Mouse (Mus musculus): ENCODE data around the gene Dbf4. TPM values are rescaled to one million over a fixed set of nuclear protein-coding genes. Genes with fewer than 3 reads are reported as not detected.

Dbf4 gene
- polyA plus RNA-seq (2017; shearing (Covaris generic)) = 1 to 10 TPM; 8.7 to 9.2 TPM

DNA sequence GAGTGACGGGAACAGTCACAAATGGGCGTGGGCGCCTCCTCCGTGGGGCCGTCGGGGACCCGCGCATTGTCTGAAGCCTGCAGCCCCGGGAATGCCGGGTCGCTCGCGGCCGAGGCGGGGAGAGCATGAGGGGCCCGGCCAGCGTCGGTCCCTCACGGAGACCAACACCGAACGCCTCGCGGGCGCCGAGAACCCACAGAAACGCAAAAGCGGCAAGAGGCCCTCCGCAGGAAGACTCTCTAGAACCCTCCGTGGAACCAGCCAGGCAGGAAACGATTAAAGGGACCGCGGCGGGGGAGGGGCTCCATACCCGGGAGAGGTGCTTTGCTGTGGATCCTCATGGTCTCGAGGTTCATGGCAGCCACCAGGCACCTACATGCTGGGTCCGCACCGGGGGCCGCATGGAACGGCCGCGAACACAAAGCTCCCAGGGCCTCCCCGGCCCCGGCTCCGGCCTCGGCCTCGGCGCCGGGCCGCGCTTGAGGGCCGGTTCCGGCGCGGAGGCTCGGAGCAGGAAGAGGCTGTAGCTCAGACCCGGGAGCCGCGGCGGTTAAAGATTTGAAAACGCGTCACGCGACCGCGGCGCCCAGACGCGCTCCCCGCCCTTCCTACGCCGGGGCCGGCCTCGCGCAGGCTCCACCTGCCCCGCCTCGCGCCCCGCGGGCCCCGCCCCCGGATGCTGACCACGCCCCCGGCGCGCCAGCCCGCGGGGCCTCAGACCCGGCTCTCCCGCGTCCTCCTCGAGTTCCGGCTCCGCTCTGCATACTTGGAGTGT is at the start of gene Dbf4, which contains the start of gene Slc25a40:
Gene Dbf4 (minus strand): TSS at position 560 of the 775 bp plus-strand sequence.
Gene Slc25a40 (plus strand): TSS at position 694 of the 775 bp plus-strand sequence.
- ATAC-seq = peak; percentile 79

DNA sequence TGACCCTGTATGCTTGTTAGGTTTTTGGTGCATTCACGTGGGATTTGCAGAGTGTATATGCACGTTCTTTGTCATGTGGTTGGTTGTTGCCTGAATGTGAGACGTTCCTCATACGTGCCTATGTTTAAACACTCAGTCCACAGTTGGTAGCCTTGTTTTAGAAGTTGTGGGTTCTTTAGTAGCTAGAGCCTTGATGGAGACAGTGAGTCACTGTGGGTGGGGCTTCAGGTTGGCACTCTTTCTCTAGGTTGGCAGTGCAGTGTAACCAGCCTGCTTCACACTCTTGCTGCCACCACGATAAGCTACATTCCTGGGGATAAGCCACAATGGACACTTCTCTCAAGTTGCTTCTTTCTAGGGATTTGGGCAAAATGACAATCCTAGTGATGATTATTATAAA is 34.0 kb upstream of the Dbf4 start:
- peak; percentile 74 for ATAC-seq

DNA sequence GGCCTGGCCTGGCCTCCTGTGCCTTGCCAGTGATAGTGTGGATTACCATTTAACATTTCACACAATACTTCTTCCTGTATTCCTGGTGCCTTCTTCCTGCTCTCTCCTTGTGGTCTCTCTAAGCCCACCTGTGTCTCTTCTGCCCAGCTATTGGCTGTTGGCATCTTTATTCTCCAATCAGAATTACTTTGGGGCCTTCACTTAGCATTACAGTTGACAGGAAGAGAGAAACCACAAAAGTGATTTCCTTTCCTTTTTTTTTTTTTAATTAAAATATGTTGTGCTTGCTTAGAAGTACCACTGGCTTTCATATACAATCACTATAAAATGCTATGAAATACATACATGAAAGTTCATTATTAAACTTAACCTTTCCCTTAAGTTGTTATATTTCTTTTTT is 33.0 kb upstream of the Dbf4 start:
- peak; percentile 76 for ATAC-seq

DNA sequence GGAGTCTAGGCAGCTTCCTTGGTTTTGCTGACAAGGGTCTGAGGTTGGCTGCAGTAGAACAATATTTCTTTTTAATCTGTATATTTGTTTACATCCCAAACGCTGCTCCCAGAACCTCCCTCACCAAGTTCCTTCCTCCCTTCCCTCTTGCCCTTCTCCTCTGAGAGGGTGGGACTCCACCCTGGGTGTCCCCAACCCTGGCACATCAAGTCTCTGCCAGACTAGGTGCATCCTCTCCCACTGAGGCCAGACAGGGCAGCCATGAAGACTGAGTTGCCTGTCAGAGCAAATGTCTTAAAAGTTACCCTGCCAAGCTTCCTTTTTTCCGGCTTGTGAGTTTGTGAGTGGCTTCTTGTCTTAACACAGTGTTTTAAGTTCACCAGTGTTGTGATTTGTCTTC is 16.6 kb upstream of the Dbf4 start:
- no peak for ATAC-seq

DNA sequence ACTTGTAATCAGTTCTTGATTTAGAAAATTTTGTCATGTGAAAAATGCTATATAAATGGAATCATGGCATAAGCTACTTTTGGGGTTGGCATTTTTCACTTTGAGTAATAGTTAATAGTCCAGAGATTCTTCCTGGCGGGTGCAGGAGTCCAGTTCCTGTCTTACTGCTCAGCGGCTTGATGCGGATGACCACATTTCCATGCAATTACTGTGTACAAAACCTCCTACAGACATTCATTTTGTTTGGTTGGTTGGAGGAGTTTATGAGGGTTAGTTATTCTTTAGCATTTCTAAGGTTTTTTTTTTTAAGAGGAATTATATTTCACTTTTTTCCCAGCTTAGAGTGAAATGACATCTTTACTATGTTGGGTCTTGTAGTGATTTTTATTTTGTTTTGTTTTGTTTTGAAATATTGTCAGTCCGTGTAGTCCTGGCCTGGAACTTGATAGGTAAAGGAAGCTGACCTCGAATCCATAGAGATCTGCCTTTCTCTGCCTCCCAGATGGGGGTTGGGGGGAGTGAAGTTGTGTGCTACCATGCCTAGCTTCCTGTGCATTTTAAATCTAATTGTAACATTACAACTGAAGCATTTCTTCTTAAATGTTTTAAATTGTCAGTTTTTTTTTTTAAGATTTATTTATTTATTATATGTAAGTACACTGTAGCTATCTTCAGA is 15.1 kb upstream of the Dbf4 start:
- no peak for ATAC-seq

DNA sequence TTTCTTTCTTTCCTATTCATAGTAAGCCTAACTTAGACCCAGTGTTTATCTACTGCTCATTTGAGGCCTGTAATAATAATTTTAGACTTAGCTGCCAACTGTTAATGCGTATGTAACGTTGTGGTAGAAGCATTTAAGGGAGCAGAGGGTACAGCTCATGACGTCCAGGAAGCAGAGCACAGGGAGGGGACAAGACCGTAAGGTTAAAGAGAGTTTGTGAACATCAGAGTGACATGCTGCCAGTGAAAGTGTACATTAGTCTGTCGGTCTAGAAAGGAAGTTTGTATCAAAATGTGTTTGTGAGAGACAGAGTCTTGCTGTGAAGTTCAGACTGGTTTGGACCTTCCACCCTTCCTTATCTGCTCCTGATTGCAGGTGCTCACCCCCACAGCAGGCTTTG is 3.4 kb upstream of the Dbf4 start:
- ATAC-seq = peak; percentile 6

DNA sequence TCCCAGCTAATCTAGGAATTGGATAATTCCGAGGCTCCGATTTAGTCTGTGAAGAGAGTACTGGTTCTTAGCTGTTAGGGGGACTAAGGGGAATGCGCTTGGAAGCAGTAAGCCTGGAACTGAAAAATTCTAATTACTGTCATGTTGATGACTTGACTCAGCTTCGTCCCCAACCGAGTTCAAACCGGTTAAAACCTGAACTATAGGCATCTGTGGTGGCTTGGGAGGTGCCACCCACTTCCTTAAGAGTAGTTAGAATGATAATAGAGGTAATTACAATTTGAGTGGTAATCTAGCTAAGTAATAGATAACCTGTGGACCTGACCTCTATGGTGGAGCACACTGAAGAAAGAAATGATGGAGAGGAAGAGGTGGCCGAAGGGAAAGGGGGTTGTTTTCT is 1.6 kb upstream of the Dbf4 start:
- peak; percentile 11 for ATAC-seq

DNA sequence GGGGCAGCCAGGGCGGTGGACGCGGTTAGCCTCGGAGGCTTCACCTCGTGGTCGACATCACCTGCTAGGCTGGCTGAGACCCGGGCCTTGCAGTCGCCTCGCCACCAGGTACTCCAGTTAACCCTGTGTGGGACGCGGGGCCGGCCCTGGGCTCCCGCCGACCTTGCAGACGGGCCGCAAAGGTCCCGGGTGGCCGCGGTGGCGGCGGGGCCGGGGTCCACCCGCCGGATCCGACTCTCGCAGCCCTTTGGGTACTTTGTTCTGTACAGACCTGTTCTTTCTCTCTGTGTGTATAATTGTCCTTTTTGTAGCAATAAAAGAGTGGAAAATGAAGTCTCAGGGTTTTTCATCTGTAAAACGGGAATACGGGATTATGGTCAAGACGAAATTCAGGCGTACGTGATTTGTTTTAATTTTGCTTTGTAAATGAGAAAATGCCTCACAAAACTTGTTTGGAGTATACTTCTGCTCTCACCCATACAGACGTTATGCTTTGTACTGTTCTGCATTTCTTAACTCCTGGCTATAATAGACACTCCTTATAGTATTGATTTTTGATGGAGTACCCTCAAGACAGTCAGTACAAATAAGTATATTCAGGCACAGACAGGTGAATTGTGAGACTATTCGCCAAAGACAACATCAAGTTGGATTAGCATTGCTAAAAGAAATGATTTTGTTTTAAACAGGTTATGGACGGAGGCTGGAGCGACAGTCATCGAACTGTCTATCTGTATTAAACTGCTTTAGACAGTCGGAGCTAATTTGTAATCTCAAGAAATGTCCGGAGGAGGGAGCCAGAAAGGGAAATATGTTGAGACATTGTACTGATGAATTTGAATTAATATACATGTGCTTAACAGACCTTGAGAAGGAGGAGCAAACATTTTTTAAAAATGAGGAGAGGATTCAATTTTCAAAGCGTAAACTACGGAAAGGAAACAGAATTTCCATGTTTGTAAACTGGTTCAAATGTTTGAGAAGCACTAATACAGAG is 714 bp upstream of the Dbf4 start:
- ATAC-seq = peak; percentile 8

DNA sequence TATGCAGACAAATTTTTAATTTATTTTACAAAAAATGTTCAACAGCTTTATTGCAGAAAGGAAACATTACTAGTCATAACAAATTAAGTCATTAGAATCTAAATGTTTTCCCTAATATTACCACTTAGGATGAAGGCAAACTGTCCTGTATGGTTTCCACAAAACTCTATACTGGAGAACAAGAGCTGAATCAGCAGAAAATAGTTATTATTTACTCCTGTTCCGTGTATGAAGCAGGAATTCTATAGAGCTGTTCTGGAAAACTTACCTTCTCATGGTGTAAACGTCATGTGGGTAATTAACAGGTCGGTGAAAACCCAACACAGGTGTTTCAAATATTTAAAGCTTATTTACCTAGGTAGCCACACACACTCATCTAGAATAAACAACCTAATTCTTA is 1.1 kb downstream of the Dbf4 start:
- ATAC-seq = no peak

DNA sequence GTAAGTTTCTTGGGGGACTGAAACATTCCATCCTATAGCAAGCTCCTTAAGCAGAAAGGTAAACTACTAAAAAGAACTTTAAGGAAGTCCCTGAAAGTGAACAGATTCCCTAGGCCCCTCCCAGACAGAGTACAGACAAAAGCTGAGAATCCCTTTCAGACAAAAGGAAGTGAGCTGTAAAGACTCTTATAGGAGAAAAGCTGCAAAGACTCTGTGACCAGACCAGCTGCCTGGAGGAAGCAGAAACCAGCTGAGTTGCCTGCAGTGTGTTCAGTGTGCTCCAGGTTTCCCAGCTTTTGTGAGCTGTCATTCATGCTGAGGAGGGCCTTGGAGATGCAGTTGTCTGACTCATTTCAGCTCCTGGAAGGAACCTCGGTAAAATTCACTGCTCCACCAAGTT is 5.1 kb downstream of the Dbf4 start:
- ATAC-seq = no peak

DNA sequence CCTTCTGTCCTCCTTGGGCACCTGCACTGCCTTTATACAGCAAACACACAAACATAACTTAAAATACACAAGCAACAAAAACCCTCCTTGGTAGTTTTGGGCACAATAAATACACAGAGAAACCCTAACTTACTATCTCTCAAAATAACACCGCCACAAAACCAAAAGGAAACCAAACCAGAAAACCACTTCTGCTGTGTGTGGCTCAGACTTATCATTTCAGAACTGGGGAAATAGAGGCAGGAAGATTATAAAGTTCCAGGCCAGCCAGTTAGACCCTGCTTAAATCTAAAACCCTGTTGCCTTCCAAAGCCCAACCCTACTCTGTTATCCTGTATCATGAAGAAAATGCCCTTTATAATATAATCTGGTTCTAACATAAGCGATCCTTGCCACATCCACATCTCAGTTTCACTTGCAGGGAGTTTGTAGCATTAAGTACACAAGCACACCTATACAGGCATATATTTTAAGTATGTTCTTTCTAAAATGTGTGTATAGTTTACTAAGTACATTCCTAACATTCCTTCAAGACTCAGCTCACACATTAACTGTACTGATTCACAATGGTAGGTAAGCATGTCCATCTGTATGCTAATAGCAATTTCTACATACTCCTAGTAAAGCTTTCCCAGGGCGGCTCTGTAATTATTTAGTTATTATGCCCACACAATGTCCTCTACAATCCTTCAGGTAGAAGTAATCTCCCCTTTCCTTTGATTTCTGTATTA is 5.7 kb downstream of the Dbf4 start:
- ATAC-seq = no peak

DNA sequence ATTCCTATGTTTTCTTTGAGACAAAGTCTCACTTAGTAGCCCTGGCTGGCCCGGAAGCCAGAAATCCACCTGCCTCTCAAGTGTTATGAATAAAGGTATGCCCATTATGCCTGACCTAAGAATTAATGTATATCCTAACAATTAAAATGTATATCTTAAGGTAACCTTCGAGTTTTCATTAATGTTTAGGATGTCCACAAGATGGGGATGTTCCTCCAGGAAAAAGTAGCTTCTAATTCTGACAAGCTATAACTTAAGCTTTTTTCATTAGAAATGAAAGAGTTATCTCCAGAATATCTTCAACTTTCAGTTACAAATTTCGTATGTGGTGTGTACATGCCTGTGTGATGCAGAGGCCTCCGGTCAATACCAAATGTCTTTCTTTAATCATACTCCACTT is 13.8 kb downstream of the Dbf4 start:
- ATAC-seq = peak; percentile 32

DNA sequence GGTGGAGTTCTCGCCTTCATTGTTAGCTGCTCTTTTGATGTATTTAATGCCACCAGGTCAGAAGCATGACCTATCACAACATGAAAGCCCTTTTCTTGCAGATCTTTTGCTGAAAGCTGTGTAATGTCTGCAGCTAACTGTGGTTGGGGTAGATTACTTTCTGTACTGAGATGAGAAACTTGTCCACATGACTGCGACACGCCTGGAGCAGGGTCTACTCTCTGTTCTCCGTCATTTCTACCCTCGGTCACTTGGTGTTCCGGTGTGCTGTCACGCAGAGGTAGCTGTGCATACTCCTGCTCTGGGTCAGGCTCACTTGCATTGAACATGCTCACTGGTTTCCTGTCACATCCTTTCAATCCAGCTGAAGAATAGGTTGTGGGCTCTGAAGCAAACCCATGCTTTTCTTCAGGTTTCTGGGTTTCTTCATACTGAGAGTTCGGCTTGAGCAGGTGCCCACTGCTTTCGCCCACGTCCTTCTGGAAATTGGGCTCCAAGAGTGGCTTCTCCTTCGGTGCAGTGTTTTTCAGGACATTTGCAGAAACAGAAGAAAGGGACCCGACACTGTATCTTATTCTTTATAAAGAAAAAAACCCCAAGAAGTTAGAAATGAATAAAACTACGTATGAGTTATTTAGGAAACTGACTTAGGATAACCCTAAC is 24.8 kb downstream of the Dbf4 start:
- ATAC-seq = no peak

DNA sequence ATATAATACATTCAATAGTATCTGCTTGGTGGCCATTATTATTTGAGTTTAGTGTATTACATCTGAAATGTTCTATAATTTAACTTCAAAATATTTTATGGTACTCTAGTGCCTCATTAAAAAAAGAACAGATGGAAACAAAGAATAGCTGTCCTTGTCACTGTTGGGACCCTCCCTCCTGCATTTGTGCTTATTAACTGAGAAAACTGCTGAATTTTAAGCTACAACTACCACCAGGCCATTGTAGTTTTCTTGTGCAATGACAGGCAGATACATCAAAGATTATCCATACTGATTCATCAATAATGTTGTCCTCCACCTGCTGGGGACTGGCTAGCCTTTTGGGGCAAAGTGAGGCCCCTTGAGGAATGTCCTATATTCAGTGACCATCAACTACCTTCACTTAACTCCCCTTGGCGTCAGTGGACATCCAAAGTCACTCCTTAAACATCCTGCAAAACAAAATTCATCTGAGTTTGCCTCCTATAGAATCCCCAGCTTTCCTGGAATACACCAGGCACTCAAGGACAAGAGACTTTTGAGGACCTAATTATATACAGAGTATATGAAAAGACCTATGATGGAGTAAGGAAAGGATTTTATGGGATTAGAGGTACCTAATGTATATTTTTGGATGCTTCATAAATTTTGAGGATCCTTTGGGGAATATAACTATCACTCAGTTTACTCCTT is 28.5 kb downstream of the Dbf4 start:
- ATAC-seq = no peak

DNA sequence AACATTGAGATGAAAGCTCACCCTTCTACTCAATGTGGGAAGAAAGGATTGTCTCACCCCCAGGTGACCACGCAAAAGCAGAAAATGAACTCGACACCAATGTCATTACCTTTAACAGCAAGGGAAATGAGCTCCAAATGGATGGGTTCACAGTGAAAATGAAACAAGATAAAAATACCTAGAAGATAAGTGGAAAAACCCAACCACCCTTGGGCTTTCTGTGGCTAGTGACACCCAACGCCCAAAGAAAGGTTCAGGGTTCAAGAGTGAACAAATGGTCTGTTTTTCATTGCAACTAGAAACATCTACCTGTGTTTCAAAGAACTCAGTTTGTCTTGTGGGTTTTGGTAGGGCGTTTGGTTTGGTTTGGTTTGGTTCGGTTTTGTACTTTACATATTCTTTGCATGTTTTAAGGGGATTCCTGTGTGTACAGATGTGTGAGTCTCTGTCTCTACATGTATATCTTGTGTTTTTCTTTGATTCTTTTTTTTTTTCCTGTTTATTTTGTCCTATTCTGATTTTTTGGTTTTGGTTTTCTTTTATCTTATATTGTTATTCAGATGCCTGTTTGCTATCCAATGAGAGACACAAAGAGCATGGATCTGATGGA is 48.1 kb downstream of the Dbf4 start:
- no peak for ATAC-seq

DNA sequence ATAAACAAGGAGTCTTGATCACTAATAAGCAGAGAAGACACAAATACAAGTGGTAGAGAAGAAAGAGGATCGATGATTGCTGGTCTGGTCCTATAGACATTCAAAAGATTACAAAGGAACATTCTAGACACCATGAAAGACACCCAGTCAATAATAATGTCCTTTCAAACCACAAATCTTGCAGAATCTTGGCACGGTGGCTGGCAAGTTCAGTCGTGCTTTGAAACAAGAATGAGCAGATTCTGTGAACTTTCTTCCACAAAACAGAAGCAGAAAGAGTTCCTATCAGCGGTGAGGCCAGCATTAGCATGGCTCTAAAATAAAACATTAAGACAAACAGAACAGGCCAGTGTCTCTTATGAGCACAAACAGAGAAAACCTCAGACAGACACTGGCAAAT is 49.1 kb downstream of the Dbf4 start:
- ATAC-seq = no peak

DNA sequence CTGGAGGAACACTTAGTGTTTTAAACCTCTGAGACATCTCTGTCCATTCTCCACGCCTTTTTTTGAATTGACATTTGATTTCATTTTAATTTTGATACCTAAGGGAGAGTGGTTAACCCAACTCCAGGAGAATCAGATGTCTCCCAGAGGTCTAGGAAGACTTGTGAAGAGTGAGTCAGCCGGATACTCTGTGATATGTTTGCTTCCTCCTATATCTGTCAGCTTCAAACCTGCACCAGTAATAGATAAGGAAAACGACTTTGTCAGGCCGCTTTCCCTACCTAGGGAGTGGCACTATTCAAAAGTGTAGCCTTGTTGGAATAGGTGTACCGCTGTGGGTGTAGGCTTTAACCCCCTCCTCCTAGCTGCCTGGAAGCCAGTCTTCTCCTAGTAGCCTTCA is 53.7 kb downstream of the Dbf4 start:
- no peak for ATAC-seq

DNA sequence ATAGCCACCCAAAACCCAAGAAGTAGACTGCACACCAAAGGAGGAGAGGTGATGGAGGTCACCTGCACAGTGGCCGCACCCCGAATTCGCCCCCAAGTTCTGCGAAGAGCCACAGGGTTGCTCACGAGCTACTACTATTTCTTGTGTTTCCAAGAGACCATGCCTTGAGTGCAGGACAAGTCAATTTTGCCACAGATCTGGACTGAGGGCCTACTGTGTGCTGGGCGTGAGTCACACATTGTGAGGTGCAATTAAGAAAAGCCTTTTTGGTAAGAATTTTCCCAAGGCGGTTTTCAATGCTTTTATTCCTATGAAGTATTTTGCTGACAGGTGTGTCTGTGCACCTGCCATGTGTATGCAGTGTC is 54.2 kb downstream of the Dbf4 start:
- ATAC-seq = no peak

DNA sequence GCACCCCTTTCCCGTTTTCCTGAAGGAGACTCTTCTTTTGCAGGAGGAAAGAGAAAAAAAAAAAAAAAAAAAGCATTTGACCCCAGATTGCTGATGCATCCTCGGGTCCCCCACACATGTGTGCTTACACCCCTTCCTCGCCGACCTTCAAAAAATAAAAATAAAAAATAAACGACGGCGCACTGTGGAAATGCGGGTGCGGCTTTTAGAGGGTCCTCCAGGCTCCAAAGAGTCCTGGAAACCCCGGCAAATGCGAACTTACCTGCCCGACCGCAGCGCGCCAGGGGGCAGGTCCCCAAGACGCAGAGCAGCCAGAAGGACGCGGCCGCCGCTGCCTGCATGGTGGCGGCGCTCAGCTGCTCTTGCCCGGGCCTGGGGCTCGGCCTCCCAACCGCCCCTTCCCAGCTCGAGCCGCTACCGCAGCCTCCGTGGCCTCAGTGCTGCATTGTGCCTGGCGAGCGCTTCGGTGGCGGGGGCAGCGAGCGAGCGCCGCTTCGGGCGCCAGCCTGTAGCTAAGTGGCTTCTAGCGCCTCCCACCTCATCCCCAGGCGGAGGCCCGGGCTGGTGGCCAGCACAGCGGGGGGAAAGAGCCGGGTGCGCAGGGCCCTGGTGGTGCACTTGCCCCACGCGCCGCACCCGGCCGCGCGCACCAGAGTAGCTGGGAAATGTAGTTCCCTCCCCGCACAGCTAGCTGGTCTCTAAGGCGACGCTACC is 54.7 kb downstream of the Dbf4 start, which contains the start of gene Adam22:
Gene Adam22 (minus strand): TSS at position 547 of the 714 bp plus-strand sequence.
- no peak for ATAC-seq
